Mouse (Mus musculus): ENCODE results near the gene Tns2. TPM values are rescaled to one million over a fixed set of nuclear protein-coding genes. Genes with fewer than 3 reads are reported as not detected.

Gene Tns2
- total RNA-seq, 2 experiments from 2014 or later, result not detected

- peak; percentile 68 for ATAC-seq (replicated peaks; ENCODE audit: poor library complexity)
These were observed 7.7 kb downstream of the Tns2 start for GRCm38 (mm10) chr15:102107689-102108573.

- peak; percentile 64 for ATAC-seq (replicated peaks; ENCODE audit: poor library complexity)
These were observed 8.7 kb downstream of the Tns2 start for GRCm38 (mm10) chr15:102108651-102109525.

DNA sequence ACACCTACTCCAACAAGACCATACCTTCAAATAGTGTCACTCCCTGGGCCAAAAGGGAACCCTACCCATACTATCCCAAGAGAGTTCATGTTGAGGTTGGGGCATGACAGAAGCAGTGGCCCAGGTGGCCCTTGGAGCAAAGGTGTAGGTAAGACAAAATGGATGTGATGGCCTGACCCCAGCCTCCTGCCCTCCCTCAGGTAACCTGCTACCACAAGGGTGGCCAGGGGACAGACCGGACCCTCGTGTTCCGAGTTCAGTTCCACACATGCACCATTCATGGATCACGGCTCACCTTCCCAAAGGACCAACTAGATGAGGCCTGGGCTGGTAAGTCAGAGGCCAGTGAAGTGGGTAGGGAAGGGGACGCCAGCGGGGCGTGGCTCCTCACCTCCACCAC is 10.1 kb downstream of the Tns2 start:
- no peak for ATAC-seq (replicated peaks; ENCODE audit: poor library complexity)

DNA sequence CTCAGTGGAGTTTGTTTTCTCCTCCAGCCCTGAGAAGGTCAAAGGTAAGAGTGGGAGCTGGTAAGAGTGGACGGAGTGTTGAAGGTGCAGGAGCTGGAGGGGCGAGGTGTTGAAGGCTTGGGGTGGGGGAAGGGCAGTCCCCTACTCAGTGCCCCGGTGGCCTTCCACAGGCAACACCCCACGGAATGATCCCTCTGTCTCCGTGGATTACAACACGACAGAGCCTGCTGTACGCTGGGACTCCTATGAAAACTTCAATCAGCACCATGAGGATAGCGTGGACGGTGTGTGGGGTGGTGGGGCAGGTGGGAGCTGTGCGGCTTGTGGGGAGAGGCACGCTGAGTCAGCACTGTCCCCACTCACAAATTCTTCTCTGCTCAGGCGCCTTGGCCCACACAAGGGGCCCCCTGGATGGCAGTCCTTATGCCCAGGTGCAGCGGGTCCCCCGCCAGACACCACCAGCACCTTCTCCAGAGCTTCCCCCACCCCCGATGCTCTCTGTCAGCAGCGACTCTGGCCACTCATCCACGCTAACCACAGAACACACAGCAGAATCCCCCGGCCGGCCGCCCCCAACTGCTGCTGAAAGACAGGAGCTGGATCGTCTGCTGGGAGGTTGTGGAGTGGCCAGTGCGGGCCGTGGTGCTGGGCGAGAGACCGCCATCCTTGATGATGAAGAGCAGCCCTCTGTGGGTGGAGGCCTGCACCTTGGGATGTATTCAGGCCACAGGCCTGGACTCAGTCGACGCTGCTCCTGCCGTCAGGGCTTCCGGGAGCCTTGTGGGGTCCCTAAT is 10.7 kb downstream of the Tns2 start:
- no peak for ATAC-seq (replicated peaks; ENCODE audit: poor library complexity)

- ATAC-seq (replicated peaks; ENCODE audit: poor library complexity), result no peak
These were observed 11.2 kb downstream of the Tns2 start for GRCm38 (mm10) chr15:102111495-102111829.

GRCm38 (mm10) chr15:102112181-102112580 is 12.0 kb downstream of the Tns2 start:
- ATAC-seq (replicated peaks; ENCODE audit: poor library complexity), result no peak

DNA sequence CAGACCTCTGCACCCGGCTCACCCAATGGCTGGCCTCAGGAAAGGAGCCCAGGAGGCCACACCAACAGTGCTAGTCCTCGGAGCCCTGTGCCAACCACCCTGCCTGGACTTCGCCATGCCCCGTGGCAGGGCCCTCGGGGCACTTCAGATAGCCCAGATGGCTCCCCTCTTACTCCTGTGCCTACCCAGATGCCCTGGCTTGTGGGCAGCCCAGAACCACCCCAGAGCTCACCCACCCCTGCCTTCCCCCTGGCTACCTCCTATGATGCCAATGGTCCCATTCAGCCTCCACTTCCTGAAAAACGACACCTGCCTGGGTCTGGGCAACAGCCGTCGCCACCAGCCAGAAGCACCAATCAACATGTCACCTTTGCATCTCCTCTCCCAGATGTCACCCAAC is 12.6 kb downstream of the Tns2 start:
- no peak for ATAC-seq (replicated peaks; ENCODE audit: poor library complexity)

- ATAC-seq (replicated peaks; ENCODE audit: poor library complexity), result no peak
These were observed 13.5 kb downstream of the Tns2 start for GRCm38 (mm10) chr15:102113674-102114073.

GRCm38 (mm10) chr15:102114651-102115260 is 14.5 kb downstream of the Tns2 start:
- no peak for ATAC-seq (replicated peaks; ENCODE audit: poor library complexity)

GRCm38 (mm10) chr15:102115731-102116231 is 15.6 kb downstream of the Tns2 start:
- peak; percentile 45 for ATAC-seq (replicated peaks; ENCODE audit: poor library complexity)

DNA sequence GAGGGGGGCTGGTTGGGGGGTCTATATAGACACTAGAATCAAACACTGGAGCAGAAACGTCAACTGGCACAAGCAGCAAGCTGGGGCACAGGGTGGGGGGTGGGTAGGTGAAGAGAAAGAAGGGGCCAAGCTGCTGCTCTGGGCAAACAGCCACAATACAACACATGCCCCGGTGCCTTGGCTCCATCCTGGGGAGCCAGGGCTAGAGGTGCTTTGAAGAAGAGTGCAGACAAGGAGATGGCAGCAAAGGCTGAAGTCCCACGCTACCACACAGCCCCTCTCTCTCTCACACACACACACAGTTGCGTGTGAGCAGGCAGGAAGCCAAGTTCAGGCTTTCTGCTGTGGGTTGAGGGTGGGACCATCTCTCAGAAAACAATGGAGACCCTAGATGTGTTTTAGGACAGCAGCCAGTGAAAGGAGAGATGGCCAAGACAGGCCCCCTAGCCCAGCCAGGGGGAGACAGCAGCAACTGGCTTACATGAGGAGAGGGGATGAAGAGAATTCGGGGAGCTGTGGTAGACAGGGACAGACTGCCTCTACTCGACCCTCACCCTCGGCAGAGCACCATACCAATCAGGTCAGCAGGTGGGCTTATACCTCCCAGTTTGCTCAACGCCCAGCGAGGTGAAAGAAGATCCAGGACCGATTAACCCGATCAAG is 16.7 kb downstream of the Tns2 start:
- ATAC-seq (replicated peaks; ENCODE audit: poor library complexity), result no peak

GRCm38 (mm10) chr15:102117461-102118443 is 17.5 kb downstream of the Tns2 start:
- ATAC-seq (replicated peaks; ENCODE audit: poor library complexity), result no peak

DNA sequence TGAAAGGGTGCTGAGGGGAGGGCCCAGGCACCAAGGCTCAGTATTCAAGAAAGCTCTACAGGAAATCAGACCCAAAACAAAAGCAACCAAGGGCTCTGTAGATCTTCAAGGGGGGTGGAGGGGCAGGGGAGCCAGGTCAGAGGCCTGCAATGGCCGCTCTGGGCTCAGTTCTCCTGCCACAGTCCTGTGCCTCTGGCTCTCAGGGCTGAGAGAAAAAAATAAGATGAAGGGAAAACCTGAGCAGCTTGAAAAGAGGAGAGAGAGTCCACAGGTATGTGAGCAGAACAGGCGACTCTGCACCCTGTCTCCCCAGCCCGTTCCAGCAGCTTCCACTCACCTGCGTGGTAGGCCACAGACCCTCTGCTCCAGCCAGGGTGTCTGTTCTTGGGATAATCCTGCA is 18.4 kb downstream of the Tns2 start:
- ATAC-seq (replicated peaks; ENCODE audit: poor library complexity), result no peak

GRCm38 (mm10) chr15:102119121-102119830 is 19.1 kb downstream of the Tns2 start:
- no peak for ATAC-seq (replicated peaks; ENCODE audit: poor library complexity)

DNA sequence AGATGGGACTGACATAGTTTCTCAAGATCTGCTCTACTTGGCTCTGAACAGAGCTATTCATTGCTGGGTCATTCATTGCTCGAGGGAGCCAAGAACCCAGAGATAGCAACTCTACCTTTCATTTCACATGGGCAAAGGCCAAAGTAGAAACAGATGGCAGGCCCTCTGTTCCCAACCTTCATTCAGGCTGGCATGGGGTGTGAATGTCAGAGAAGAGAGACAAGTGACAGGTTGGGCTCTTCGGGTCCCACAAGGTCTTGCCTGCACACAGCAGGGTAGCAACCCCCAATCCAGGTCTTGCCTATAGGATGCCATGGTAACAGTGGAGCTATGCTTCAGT is 19.6 kb downstream of the Tns2 start:
- ATAC-seq (replicated peaks; ENCODE audit: poor library complexity), result no peak

DNA sequence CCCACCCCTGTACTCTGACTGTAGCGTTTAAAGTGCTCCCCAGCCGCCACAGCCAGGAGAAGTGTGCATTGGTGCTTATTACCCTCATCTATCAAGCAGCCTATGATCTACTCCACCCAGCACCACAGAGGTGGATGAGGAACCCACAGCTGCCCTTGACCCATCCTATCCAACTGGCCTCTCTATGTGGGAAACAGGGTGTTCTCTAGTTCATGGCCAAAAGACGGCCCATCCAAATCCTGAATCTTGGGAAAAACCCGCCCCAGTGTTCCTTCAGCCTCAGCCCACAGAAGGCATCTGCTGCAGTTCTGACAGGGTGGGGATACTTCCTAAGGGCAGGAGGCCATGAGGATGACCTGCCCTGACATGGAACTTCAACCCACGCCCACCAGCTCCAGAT is 20.3 kb downstream of the Tns2 start:
- no peak for ATAC-seq (replicated peaks; ENCODE audit: poor library complexity)

GRCm38 (mm10) chr15:102126303-102126702 is 26.1 kb downstream of the Tns2 start:
- no peak for ATAC-seq (replicated peaks; ENCODE audit: poor library complexity)

GRCm38 (mm10) chr15:102133314-102133713 is 33.1 kb downstream of the Tns2 start:
- ATAC-seq (replicated peaks; ENCODE audit: poor library complexity), result no peak

Measured in megakaryocyte progenitor cell, adult 5-6 weeks (primary cell).